Mouse (Mus musculus): ENCODE data around the gene Uba3. TPM values are rescaled to one million over a fixed set of nuclear protein-coding genes. Genes with fewer than 3 reads are reported as not detected.

Uba3 gene
- 54.5 and 68.1 TPM in 2 replicates for total RNA-seq (2014; rRNA removed)
- 63.9 and 68.1 TPM in 2 replicates for polyA plus RNA-seq (2015; fragmentation: Nextera tagmentation; extraction: Ambion mirVana)

DNA sequence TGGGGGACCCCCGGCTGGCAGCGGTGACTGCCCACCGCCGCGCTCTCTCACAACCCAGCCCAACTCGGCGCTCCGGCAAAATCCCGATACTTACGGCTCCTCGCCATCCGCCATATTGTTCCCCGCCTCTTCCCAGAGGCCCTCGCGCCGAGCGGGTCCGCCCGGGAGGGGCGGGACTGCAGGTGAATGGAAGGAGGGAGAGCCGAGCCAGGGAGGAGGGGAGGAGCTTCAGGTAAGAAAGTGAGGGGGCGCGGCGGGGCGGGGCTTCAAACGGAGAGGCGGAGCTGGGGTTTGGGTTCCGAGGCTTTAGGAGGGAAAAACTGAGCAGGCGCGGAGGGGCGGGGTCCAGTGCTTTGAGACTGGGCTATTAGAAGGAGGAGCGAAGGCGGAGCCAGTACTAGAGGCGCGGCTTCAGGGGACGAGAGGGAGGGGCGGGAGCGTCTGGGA lies at the start of gene Uba3:
TSS of gene Uba3 (minus strand) at position 209 of the 447 bp plus-strand sequence.
- peak within 1 kb of the TSS; percentile 62 for H3K27ac ChIP-seq (ENCODE audit: low read depth, low read length)
- TF ChIP-seq CTCF (IDR thresholded peaks at IDR 0.05) = no peak
- ATAC-seq (ENCODE audit: low FRiP score) = peak; percentile 99
- H3K9ac ChIP-seq (replicated peaks; ENCODE audit: low read length, poor library complexity, severe bottlenecking) = peak within 1 kb of the TSS; percentile 66
- peak; percentile 99 for DNase-seq (ENCODE audit: low spot score)
- no peaks in the 10 kb centered on the region for H3K27me3 ChIP-seq (ENCODE audit: insufficient read depth, low read length)
- under 1% methylated on average over 36 of the region's 38 CpGs for WGBS
- no peaks in the 10 kb centered on the region for H3K9me3 ChIP-seq (ENCODE audit: low read length)
- peak within 1 kb of the TSS; percentile 67 for H3K4me2 ChIP-seq (ENCODE audit: low read depth, low read length, poor library complexity, severe bottlenecking)
- peak within 1 kb of the TSS; percentile 56 for H3K4me3 ChIP-seq (ENCODE audit: low read depth, low read length)
- H3K4me1 ChIP-seq (ENCODE audit: insufficient read depth, low read length) = no peaks in the 10 kb centered on the region
- H3K36me3 ChIP-seq (ENCODE audit: insufficient read depth, low read length) = 0 out of 2 replicates have a peak, but pooled peaks cover 2% of the 10 kb centered on the region

- H3K27me3 ChIP-seq (ENCODE audit: insufficient read depth, low read length) = no peaks in the 10 kb centered on the region
- H3K36me3 ChIP-seq (ENCODE audit: insufficient read depth, low read length) = no peaks in the 10 kb centered on the region
- H3K4me1 ChIP-seq (ENCODE audit: insufficient read depth, low read length) = no peaks in the 10 kb centered on the region
- no peak for TF ChIP-seq CTCF (IDR thresholded peaks at IDR 0.05)
- H3K9me3 ChIP-seq (ENCODE audit: low read length) = no peaks in the 10 kb centered on the region
- ATAC-seq (ENCODE audit: low FRiP score) (no peak), DNase-seq (ENCODE audit: low spot score) (no peak)
- H3K9ac ChIP-seq (replicated peaks; ENCODE audit: low read length, poor library complexity, severe bottlenecking) = no peak within 1 kb of the TSS
- no peak within 1 kb of the TSS for H3K4me2 ChIP-seq (ENCODE audit: low read depth, low read length, poor library complexity, severe bottlenecking)
- H3K4me3 ChIP-seq (ENCODE audit: low read depth, low read length) = no peak within 1 kb of the TSS
- WGBS = 28% methylated on average over 9 of the region's 9 CpGs
- no peak within 1 kb of the TSS for H3K27ac ChIP-seq (ENCODE audit: low read depth, low read length)
Measured at GRCm38 (mm10) chr6:97252711-97253221, 47.3 kb upstream of the Uba3 start, which contains the start of gene Lmod3. Lmod3 (minus strand) TSS chr6:97252759.

GRCm38 (mm10) chr6:97252086-97252485 lies 46.6 kb upstream of the Uba3 start:
- H3K9ac ChIP-seq (replicated peaks; ENCODE audit: low read length, poor library complexity, severe bottlenecking) = no peak overlapping the region
- H3K4me1 ChIP-seq (ENCODE audit: insufficient read depth, low read length) = no peaks in the 10 kb centered on the region
- H3K4me3 ChIP-seq (ENCODE audit: low read depth, low read length) = no peak overlapping the region
- no peaks in the 10 kb centered on the region for H3K36me3 ChIP-seq (ENCODE audit: insufficient read depth, low read length)
- H3K27me3 ChIP-seq (ENCODE audit: insufficient read depth, low read length) = no peaks in the 10 kb centered on the region
- H3K4me2 ChIP-seq (ENCODE audit: low read depth, low read length, poor library complexity, severe bottlenecking) = no peak overlapping the region
- no peaks in the 10 kb centered on the region for H3K9me3 ChIP-seq (ENCODE audit: low read length)
- DNase-seq (ENCODE audit: low spot score) (no peak), ATAC-seq (ENCODE audit: low FRiP score) (no peak)
- H3K27ac ChIP-seq (ENCODE audit: low read depth, low read length) = no peak overlapping the region
- no peak for TF ChIP-seq CTCF (IDR thresholded peaks at IDR 0.05)
- WGBS = 83% methylated on average over 5 of the region's 5 CpGs

DNA sequence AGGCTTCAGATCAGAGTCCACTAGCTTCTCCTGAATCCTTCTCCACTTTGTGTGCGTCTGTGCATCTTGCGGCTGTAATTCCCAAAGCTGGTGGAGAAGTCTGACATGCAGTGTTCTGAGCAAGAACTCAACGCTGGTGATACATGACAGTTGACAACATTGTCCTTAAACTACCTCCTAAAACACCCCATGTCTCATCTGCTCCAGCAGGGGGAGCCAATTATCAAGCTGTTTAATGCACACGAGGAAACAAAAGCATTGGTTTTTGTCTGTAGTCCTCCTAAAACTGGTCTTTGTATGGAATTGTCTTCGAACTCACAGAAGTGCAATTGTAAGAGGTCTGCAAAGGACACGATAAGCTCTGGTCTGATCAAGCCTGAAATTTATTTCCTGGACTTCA lies 45.5 kb upstream of the Uba3 start:
- Histone ChIP-seq H3K9me3 (ENCODE audit: low read length) (no peaks in the 10 kb centered on the region), H3K27me3 (ENCODE audit: insufficient read depth, low read length) (no peaks in the 10 kb centered on the region), H3K4me2 (ENCODE audit: low read depth, low read length, poor library complexity, severe bottlenecking) (no peak overlapping the region), H3K36me3 (ENCODE audit: insufficient read depth, low read length) (no peaks in the 10 kb centered on the region), H3K9ac (replicated peaks; ENCODE audit: low read length, poor library complexity, severe bottlenecking) (no peak overlapping the region), H3K27ac (ENCODE audit: low read depth, low read length) (no peak overlapping the region), H3K4me1 (ENCODE audit: insufficient read depth, low read length) (no peaks in the 10 kb centered on the region), H3K4me3 (ENCODE audit: low read depth, low read length) (no peak overlapping the region)
- ATAC-seq (ENCODE audit: low FRiP score) = no peak
- TF ChIP-seq CTCF (IDR thresholded peaks at IDR 0.05) = peak; percentile 78
- DNase-seq (ENCODE audit: low spot score) = peak; percentile 59
- 53% methylated on average over 6 of the region's 6 CpGs for WGBS

DNA sequence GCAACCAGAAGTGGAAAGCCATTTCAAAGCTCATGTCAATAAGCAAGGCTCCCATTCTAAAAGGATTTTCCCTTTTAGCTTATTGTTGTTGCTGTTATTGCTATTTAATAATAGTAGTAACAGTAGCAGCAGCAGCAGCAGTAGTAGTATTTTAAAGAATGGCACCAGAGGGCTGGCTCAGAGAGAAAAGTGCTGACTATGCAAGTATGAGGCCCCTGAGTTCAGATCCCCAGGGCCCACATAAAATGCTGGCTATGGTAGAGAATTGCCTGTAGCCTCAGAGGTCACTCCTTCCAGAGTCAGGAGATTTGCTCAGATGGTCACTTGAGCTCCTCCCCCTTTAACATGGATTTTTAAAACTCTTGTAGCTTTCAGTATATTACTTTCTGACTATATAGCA lies 39.8 kb upstream of the Uba3 start:
- Histone ChIP-seq H3K4me1 (ENCODE audit: insufficient read depth, low read length) (no peaks in the 10 kb centered on the region), H3K4me3 (ENCODE audit: low read depth, low read length) (no peak overlapping the region), H3K9ac (replicated peaks; ENCODE audit: low read length, poor library complexity, severe bottlenecking) (no peak overlapping the region), H3K27me3 (ENCODE audit: insufficient read depth, low read length) (no peaks in the 10 kb centered on the region), H3K9me3 (ENCODE audit: low read length) (no peaks in the 10 kb centered on the region), H3K4me2 (ENCODE audit: low read depth, low read length, poor library complexity, severe bottlenecking) (no peak overlapping the region), H3K27ac (ENCODE audit: low read depth, low read length) (no peak overlapping the region), H3K36me3 (ENCODE audit: insufficient read depth, low read length) (no peaks in the 10 kb centered on the region)
- no peak for TF ChIP-seq CTCF (IDR thresholded peaks at IDR 0.05)
- DNase-seq (ENCODE audit: low spot score) = no peak
- no peak for ATAC-seq (ENCODE audit: low FRiP score)

GRCm38 (mm10) chr6:97242522-97242921 lies 37.1 kb upstream of the Uba3 start:
- TF ChIP-seq CTCF (IDR thresholded peaks at IDR 0.05) = no peak
- H3K9me3 ChIP-seq (ENCODE audit: low read length) = no peaks in the 10 kb centered on the region; the same call in 1 of the 2 replicates
- no peak overlapping the region for H3K4me3 ChIP-seq (ENCODE audit: low read depth, low read length)
- no peak overlapping the region for H3K27ac ChIP-seq (ENCODE audit: low read depth, low read length)
- no peaks in the 10 kb centered on the region for H3K27me3 ChIP-seq (ENCODE audit: insufficient read depth, low read length)
- DNase-seq (ENCODE audit: low spot score) (no peak), ATAC-seq (ENCODE audit: low FRiP score) (no peak)
- H3K9ac ChIP-seq (replicated peaks; ENCODE audit: low read length, poor library complexity, severe bottlenecking) = no peak overlapping the region
- H3K4me2 ChIP-seq (ENCODE audit: low read depth, low read length, poor library complexity, severe bottlenecking) = no peak overlapping the region
- H3K4me1 ChIP-seq (ENCODE audit: insufficient read depth, low read length) = no peaks in the 10 kb centered on the region
- WGBS = 89% methylated on average over 4 of the region's 4 CpGs
- H3K36me3 ChIP-seq (ENCODE audit: insufficient read depth, low read length) = no peaks in the 10 kb centered on the region

Measured in midbrain, postnatal 0 days (tissue).